Mouse (Mus musculus) liver, adult 2 months (tissue): ENCODE measurements around the gene Fndc3b.

Experiments used
- CTCF ChIP-seq: fragments of 200-500 bp; IDR thresholded peaks from 2 replicates; pipeline ENCODE4 v1.5.1; 2011; ENCODE audit warnings: low read depth, low read length, control low read depth
- POLR2A ChIP-seq: fragments of 200-500 bp; IDR thresholded peaks from 2 replicates; pipeline ENCODE4 v1.6.1; 2011; ENCODE audit warnings: low read length, control low read depth; ENCODE audit not compliant: insufficient read depth; ENCODE audit errors: extremely low read depth

- TF ChIP-seq CTCF (no peak), POLR2A (no peak)
Observed at GRCm38 (mm10) chr3:27649316-27649715, 61.8 kb downstream of the Fndc3b start.
